Mouse (Mus musculus) liver, postnatal 0 days (tissue): ENCODE results near the gene Cfap298. TPM values are rescaled to one million over a fixed set of nuclear protein-coding genes. Genes with fewer than 3 reads are reported as not detected.

Source experiments
- ATAC-seq: fragments of 200-750 bp; cut with Nextera tagmentation; 2 replicates; pipeline ENCODE4 v1.8.0; 2017; ENCODE audit warnings: mild to moderate bottlenecking, moderate library complexity
- DNase-seq: peaks from one replicate; pipeline ENCODE4 v3.0.0-alpha.2; 2016
- H3K27ac ChIP-seq: fragments of 300-500 bp; sonication (generic); 2 replicates; pipeline ENCODE4 v1.5.1; 2014; ENCODE audit warnings: antibody characterized with exemption, moderate library complexity, mild to moderate bottlenecking, low read depth
- H3K27me3 ChIP-seq: fragments of 300-500 bp; sonication (generic); 2 replicates; pipeline ENCODE4 v1.6.1; 2014; ENCODE audit warnings: low read length, control low read depth, mixed read lengths; ENCODE audit not compliant: insufficient read depth
- H3K36me3 ChIP-seq: fragments of 300-500 bp; sonication (generic); replicated peaks from 2 replicates; pipeline ENCODE4 v1.6.1; 2014; ENCODE audit warnings: mild to moderate bottlenecking, control low read depth, low read length, moderate library complexity, mixed read lengths; ENCODE audit not compliant: insufficient read depth
- H3K4me1 ChIP-seq: fragments of 300-500 bp; sonication (generic); 2 replicates; pipeline ENCODE4 v1.6.1; 2014; ENCODE audit warnings: antibody characterized with exemption, mild to moderate bottlenecking, control low read depth; ENCODE audit not compliant: insufficient read depth
- H3K4me2 ChIP-seq: fragments of 300-500 bp; sonication (generic); 2 replicates; pipeline ENCODE4 v1.6.1; 2014; ENCODE audit warnings: low read depth, mild to moderate bottlenecking, low read length, moderate library complexity, mixed read lengths
- H3K4me3 ChIP-seq: fragments of 300-500 bp; sonication (generic); 2 replicates; pipeline ENCODE4 v1.5.1; 2014; ENCODE audit warnings: low read depth, low read length
- H3K9ac ChIP-seq: fragments of 300-500 bp; sonication (generic); replicated peaks from 2 replicates; pipeline ENCODE4 v1.6.1; 2014; ENCODE audit warnings: mild to moderate bottlenecking, moderate library complexity
- H3K9me3 ChIP-seq: fragments of 300-500 bp; sonication (generic); 2 replicates; pipeline ENCODE4 v1.6.1; 2016; ENCODE audit warnings: mild to moderate bottlenecking, control low read depth, low read length, mixed read lengths
- CTCF ChIP-seq: sonication (generic); IDR thresholded peaks from 2 replicates; pipeline ENCODE4 v1.5.1; 2016; ENCODE audit warnings: antibody characterized with exemption, low read depth
- EP300 ChIP-seq: IDR thresholded peaks from 2 replicates; pipeline ENCODE4 v1.6.1; 2016; ENCODE audit warnings: antibody characterized with exemption, low read depth, mild to moderate bottlenecking
- WGBS: fragments of 180-500 bp; shearing (Covaris S2); extraction: QIAGEN DNeasy Blood & Tissue Kit; methylation state at CpG from one replicate; pipeline ENCODE4 v1.1.7; 2014; ENCODE audit not compliant: insufficient replicate concordance; 5-methylcytosine and 5-hydroxymethylcytosine counted together
- microRNA-seq: library from miRNA; unstranded; fragments of <30 nt; microRNA quantifications from one replicate; pipeline ENCODE4, GENCODE M21; 2016
- polyA plus RNA-seq: library from polyadenylated mRNA; unstranded; fragments of >200 nt; fragmentation: Nextera tagmentation; extraction: Ambion mirVana; gene quantifications from 2 replicates; pipeline ENCODE4 v1.2.1, GENCODE M21; 2015

The Cfap298 gene
- polyA plus RNA-seq, 1 experiment from 2014 or later = 16.1 TPM

DNA sequence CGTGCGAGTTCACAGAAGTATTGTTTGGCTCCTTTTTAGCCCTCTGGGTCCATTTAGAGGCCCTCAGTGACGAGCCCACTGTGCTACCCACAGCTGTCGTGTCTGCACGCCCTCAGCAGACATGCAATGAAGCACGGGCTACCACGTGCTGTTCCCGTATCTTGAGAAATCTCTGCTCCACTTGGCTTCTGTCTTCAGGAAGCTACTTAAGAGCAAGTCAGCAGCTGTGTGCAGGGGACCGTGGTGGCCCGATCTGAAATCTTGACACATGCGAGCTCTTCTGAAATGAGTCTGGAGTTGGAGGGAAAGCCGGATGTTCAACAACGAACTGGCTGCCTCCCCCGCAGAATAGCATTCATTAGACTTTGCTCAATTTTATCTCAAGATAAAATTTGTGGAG is 43.3 kb downstream of the Cfap298 start:
- DNase-seq (no peak), ATAC-seq (peak; percentile 31; the same call in 1 of the 2 replicates)
- Histone ChIP-seq H3K9ac (no peak overlapping the region), H3K36me3 (no peaks in the 10 kb centered on the region), H3K27me3 (no peaks in the 10 kb centered on the region), H3K4me1 (no peaks in the 10 kb centered on the region), H3K27ac (no peak overlapping the region), H3K9me3 (peaks cover 6% of the 10 kb centered on the region), H3K4me3 (no peak overlapping the region), H3K4me2 (no peak overlapping the region)
- TF ChIP-seq EP300 (no peak), CTCF (no peak)
- WGBS = 65% methylated on average over 14 of the region's 14 CpGs

DNA sequence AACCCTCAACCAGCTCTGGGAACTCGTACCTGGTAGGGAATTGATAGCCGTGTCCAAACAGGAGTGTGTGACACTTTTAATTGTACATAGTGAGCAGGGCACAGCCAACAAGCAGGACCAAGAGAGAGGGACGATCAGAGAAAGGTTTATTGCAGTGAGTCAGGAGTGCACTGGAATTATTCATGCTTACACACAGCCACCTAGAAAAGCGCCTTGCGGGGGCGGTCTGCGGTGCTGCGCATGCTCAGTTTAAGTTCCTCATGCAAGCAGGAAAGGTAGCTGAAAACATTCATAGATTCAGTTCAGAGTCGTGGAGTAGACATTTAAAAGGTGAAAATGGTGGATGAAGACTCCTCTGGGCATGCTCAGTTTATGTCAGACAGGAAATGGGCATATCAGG is 44.2 kb downstream of the Cfap298 start:
- Histone ChIP-seq H3K4me3 (no peak overlapping the region), H3K27ac (no peak overlapping the region), H3K9me3 (peaks cover 6% of the 10 kb centered on the region), H3K4me1 (no peaks in the 10 kb centered on the region; the same call in 1 of the 2 replicates), H3K9ac (no peak overlapping the region), H3K36me3 (no peaks in the 10 kb centered on the region), H3K27me3 (no peaks in the 10 kb centered on the region), H3K4me2 (no peak overlapping the region)
- DNase-seq (no peak), ATAC-seq (no peak)
- WGBS = 80% methylated on average over 9 of the region's 9 CpGs
- TF ChIP-seq CTCF (no peak), EP300 (no peak)

DNA sequence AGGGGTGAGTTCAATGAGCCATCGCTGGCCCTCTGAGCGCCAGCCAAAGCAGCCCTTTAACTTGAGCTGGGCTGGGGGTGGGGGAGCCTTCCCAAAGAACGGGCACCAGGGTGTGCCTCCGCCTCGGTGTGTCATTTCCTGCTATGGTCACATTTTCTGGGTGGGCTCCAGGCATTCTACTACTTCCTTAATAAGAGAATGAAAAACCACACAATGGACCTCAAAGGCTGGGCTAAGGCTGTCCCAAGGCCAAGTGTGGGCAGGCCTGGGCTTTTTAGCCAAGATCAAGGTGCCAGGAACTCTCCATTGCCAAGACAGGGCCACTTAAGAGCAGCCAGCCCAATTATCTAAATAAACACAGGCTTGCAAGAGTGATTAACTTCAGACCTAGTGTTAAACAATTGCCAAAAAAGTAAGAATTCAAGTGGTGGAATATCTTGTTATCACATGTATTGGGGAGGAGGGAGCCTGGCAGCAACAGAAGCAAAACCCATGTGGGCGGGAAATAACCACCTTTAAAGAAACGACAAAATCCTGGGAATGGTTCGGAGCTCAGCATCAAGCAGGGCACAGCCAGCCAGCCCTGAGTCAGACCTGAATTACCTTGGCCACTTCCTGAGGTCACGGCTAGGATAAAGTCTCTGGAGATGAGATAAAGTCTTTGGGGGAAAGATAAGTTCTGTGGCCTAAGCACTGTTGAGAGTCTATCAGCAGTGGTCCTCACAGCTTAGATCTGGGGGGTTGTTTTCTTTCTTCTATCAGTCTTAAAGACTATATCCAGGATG is 48.9 kb downstream of the Cfap298 start:
- WGBS = 39% methylated on average over 9 of the region's 9 CpGs
- no peaks in the 10 kb centered on the region for H3K27me3 ChIP-seq
- no peaks in the 10 kb centered on the region; the same call in 1 of the 2 replicates for H3K4me1 ChIP-seq
- H3K9ac ChIP-seq = no peak overlapping the region
- DNase-seq (no peak), ATAC-seq (no peak)
- H3K36me3 ChIP-seq = no peaks in the 10 kb centered on the region
- no peak overlapping the region for H3K4me2 ChIP-seq
- H3K4me3 ChIP-seq = no peak overlapping the region
- H3K27ac ChIP-seq = no peak overlapping the region
- H3K9me3 ChIP-seq = peaks cover 6% of the 10 kb centered on the region
- no peak for TF ChIP-seq CTCF
- TF ChIP-seq EP300 = no peak

DNA sequence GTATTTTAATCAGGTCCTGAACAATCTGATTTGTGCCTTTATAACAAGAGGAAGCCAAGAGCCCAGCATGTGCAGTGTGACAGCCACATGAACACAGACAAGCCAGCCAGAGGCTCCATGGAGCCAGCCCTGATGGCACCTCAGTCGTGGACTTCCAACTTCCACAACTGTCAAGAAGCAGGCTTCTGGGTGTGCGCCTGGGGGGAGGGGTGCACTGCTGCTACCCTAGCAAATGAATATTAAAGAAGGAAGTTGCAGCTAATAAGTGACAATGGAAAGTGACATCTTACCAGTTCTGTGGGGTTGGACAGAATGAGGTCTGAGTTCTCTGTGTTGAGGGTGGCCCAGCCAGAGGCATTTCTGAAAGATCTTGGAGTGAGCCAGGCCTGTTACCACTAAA is 49.6 kb downstream of the Cfap298 start:
- H3K9ac ChIP-seq = no peak overlapping the region
- TF ChIP-seq EP300 = no peak
- TF ChIP-seq CTCF = no peak
- no peaks in the 10 kb centered on the region; the same call in 1 of the 2 replicates for H3K4me1 ChIP-seq
- H3K4me3 ChIP-seq = no peak overlapping the region
- H3K4me2 ChIP-seq = no peak overlapping the region
- no peaks in the 10 kb centered on the region for H3K36me3 ChIP-seq
- no peak overlapping the region for H3K27ac ChIP-seq
- peaks cover 6% of the 10 kb centered on the region for H3K9me3 ChIP-seq
- ATAC-seq (no peak), DNase-seq (no peak)
- WGBS = 37% methylated on average over 2 of the region's 2 CpGs
- no peaks in the 10 kb centered on the region for H3K27me3 ChIP-seq

DNA sequence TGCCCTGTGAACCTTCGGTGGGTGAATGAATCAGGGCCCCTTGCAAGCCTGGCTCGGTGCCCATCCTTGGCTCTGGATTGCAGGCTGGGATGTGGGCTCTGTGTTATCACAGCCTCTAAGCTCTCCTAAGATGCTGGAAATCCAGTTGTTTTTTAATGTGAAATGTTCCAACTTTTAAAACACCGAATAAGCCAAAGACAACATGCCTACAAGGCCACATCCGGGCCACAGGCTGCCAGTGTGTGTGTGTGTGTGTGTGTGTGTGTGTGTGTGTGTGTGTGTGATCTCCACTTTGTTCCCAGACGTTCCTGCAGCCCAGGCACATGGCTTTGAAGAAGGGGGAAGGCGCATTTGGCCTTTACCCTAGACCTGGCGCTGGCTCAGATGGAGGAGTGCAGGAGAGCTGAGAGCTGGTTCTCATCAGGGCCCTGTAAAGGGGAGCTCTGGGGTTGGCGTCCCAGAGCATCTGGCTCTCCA is 52.4 kb downstream of the Cfap298 start:
- Histone ChIP-seq H3K4me1 (no peaks in the 10 kb centered on the region; the same call in 1 of the 2 replicates), H3K36me3 (no peaks in the 10 kb centered on the region), H3K9ac (no peak overlapping the region), H3K4me3 (no peak overlapping the region), H3K27me3 (no peaks in the 10 kb centered on the region), H3K9me3 (no peaks in the 10 kb centered on the region), H3K27ac (no peak overlapping the region), H3K4me2 (no peak overlapping the region)
- no peak for ATAC-seq
- WGBS = 55% methylated on average over 8 of the region's 8 CpGs
- TF ChIP-seq CTCF (no peak), EP300 (no peak)
- DNase-seq = no peak

DNA sequence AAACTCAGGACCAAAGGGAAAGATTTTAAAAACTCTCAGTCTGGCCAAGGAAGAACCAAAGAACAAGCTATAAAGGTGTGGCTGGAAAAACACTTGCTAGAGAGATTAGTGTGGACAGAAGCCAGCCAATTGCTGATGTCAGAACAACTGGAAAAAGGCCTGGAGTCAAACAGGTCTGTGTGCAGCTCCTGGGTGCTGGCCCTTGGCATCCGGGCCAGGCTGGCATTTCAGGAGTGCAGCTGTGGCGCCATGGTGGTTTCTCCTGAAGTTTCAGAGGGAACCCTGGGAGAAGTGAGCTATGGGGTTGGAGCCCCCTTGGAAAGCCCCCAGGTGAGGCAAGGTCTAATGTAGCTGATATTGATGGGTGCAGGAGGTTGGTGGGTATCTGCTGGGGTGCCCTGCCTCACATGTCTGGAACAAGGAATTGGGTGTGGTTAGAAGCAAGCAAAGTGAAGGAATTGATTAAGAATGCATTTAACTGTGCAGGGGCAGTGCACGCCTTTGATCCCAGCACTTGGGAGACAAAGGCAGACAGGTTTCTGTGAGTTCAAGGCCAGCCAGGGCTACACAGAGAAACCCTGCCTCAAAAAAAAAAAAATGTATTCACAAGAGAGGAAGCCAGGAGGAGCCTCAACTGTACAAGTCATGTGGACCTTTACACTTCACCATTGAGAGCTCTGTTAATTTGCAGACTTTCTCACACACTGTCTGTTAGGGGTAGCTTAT is 56.6 kb downstream of the Cfap298 start:
- no peak for ATAC-seq
- Histone ChIP-seq H3K36me3 (no peaks in the 10 kb centered on the region), H3K27ac (no peak overlapping the region), H3K9me3 (no peaks in the 10 kb centered on the region), H3K27me3 (no peaks in the 10 kb centered on the region), H3K9ac (no peak overlapping the region), H3K4me3 (no peak overlapping the region), H3K4me1 (no peaks in the 10 kb centered on the region), H3K4me2 (no peak overlapping the region)
- TF ChIP-seq EP300 = no peak
- no peak for TF ChIP-seq CTCF
- DNase-seq = no peak
- 78% methylated on average over 3 of the region's 3 CpGs for WGBS

Small RNAs within 50 kb of the gene (microRNA-seq; reads per million reads assigned to microRNA genes)
- gene Gm22933 = not detected

Other genes starting within 250 kb of the Cfap298 start
- 25.7 and 26.1 TPM in 2 replicates for gene Mis18a, start 207.7 kb downstream of the Cfap298 start, polyA plus RNA-seq
- gene Mrap, start 196.9 kb downstream of the Cfap298 start, polyA plus RNA-seq = 45.3 and 53.4 TPM in 2 replicates
- gene Urb1, start 124.7 kb downstream of the Cfap298 start, polyA plus RNA-seq = 1.3 and 1.6 TPM in 2 replicates
- gene Eva1c, start 108.4 kb downstream of the Cfap298 start, polyA plus RNA-seq = 0.67 and 1.1 TPM in 2 replicates
- 8.2 and 8.6 TPM in 2 replicates for gene Synj1, start 76.2 kb upstream of the Cfap298 start, polyA plus RNA-seq
- gene Paxbp1, start 109.4 kb upstream of the Cfap298 start, polyA plus RNA-seq = 10.3 and 10.9 TPM in 2 replicates
- 0.05 TPM in 1 of 2 replicates, not detected in the other for gene 4932438H23Rik, start 160.0 kb upstream of the Cfap298 start, polyA plus RNA-seq